Mouse (Mus musculus) brown adipose tissue, adult 24 weeks (tissue): ENCODE data around the gene Tbc1d14. TPM values are rescaled to one million over a fixed set of nuclear protein-coding genes. Genes with fewer than 3 reads are reported as not detected.

Source experiments
- H3K27ac ChIP-seq: fragments of 200-500 bp; replicated peaks from 2 replicates; pipeline ENCODE4 v1.5.1; 2012; ENCODE audit warnings: low read depth, mild to moderate bottlenecking, low read length
- H3K4me1 ChIP-seq: fragments of 200-500 bp; 2 replicates; pipeline ENCODE4 v1.6.1; 2012; ENCODE audit warnings: low read length, mixed read lengths; ENCODE audit not compliant: control insufficient read depth, insufficient read depth, insufficient read length
- H3K4me3 ChIP-seq: fragments of 200-500 bp; 2 replicates; pipeline ENCODE4 v1.5.1; 2012; ENCODE audit warnings: low read depth, mild to moderate bottlenecking, low read length, moderate library complexity; ENCODE audit not compliant: insufficient read depth
- polyA plus RNA-seq: library from polyadenylated mRNA; stranded (reverse); fragments of >200 nt; gene quantifications from 2 replicates; pipeline ENCODE4 v1.2.4, GENCODE M21; 2012; ENCODE audit not compliant: missing spikeins, insufficient read depth, insufficient read length

The Tbc1d14 gene
- polyA plus RNA-seq, 1 experiment, result 8.8 TPM

- Histone ChIP-seq H3K4me3 (no peak overlapping the region), H3K27ac (no peak overlapping the region), H3K4me1 (no peaks in the 10 kb centered on the region)
These were observed 134.2 kb downstream of the Tbc1d14 start for GRCm38 (mm10) chr5:36458926-36459325.

GRCm38 (mm10) chr5:36457706-36458105 lies 135.4 kb downstream of the Tbc1d14 start:
- no peak overlapping the region for H3K27ac ChIP-seq

GRCm38 (mm10) chr5:36452821-36453220 lies 140.3 kb downstream of the Tbc1d14 start:
- H3K4me1 ChIP-seq, result no peaks in the 10 kb centered on the region

More at GRCm38 (mm10) chr5:36457706-36458105, 135.4 kb downstream of the Tbc1d14 start:
- no peaks in the 10 kb centered on the region for H3K4me1 ChIP-seq
- no peak overlapping the region for H3K4me3 ChIP-seq

GRCm38 (mm10) chr5:36451872-36452389 lies 141.1 kb downstream of the Tbc1d14 start:
- Histone ChIP-seq H3K4me3 (no peak overlapping the region), H3K27ac (no peak overlapping the region), H3K4me1 (no peaks in the 10 kb centered on the region)

More at GRCm38 (mm10) chr5:36452821-36453220, 140.3 kb downstream of the Tbc1d14 start:
- H3K4me3 ChIP-seq, result no peak overlapping the region
- no peak overlapping the region for H3K27ac ChIP-seq

GRCm38 (mm10) chr5:36451119-36451518 lies 142.0 kb downstream of the Tbc1d14 start:
- no peaks in the 10 kb centered on the region for H3K4me1 ChIP-seq
- no peak overlapping the region for H3K4me3 ChIP-seq
- H3K27ac ChIP-seq, result no peak overlapping the region

GRCm38 (mm10) chr5:36449710-36450358 lies 143.2 kb downstream of the Tbc1d14 start:
- Histone ChIP-seq H3K4me3 (no peak overlapping the region), H3K27ac (no peak overlapping the region), H3K4me1 (no peaks in the 10 kb centered on the region)

GRCm38 (mm10) chr5:36447872-36448271 lies 145.2 kb downstream of the Tbc1d14 start:
- Histone ChIP-seq H3K27ac (no peak overlapping the region), H3K4me3 (no peak overlapping the region), H3K4me1 (no peaks in the 10 kb centered on the region)

- Histone ChIP-seq H3K27ac (no peak overlapping the region), H3K4me1 (no peaks in the 10 kb centered on the region), H3K4me3 (no peak overlapping the region)
These were observed 146.7 kb downstream of the Tbc1d14 start for GRCm38 (mm10) chr5:36446166-36446890.

- H3K27ac ChIP-seq, result no peak overlapping the region
- H3K4me1 ChIP-seq, result no peaks in the 10 kb centered on the region
- no peak overlapping the region for H3K4me3 ChIP-seq
These were observed 148.0 kb downstream of the Tbc1d14 start for GRCm38 (mm10) chr5:36445028-36445427.

- H3K4me3 ChIP-seq, result no peak overlapping the region
- no peaks in the 10 kb centered on the region for H3K4me1 ChIP-seq
- no peak overlapping the region for H3K27ac ChIP-seq
These were observed 148.5 kb downstream of the Tbc1d14 start for GRCm38 (mm10) chr5:36444611-36445010.

- H3K4me3 ChIP-seq, result no peak overlapping the region
- no peak overlapping the region for H3K27ac ChIP-seq
- H3K4me1 ChIP-seq, result no peaks in the 10 kb centered on the region
These were observed 152.3 kb downstream of the Tbc1d14 start for GRCm38 (mm10) chr5:36440741-36441140.

Other genes starting within 250 kb of the Tbc1d14 start
- gene Sorcs2, start 195.1 kb downstream of the Tbc1d14 start, polyA plus RNA-seq, result 24.9 and 28.5 TPM in 2 replicates
- 146 and 149 TPM in 2 replicates for gene Grpel1, start 128.3 kb downstream of the Tbc1d14 start, polyA plus RNA-seq
- 26.5 and 32.9 TPM in 2 replicates for gene Tada2b, start 109.0 kb downstream of the Tbc1d14 start, polyA plus RNA-seq
- gene Ccdc96, start 108.7 kb downstream of the Tbc1d14 start, polyA plus RNA-seq, result 0.33 and 0.48 TPM in 2 replicates
- gene D5Ertd579e, start 102.7 kb upstream of the Tbc1d14 start, polyA plus RNA-seq, result 62.7 and 65.5 TPM in 2 replicates
- gene Bloc1s4, start 155.4 kb upstream of the Tbc1d14 start, polyA plus RNA-seq, result 12.0 and 17.0 TPM in 2 replicates
- 235 and 311 TPM in 2 replicates for gene Mrfap1, start 203.5 kb upstream of the Tbc1d14 start, polyA plus RNA-seq
- gene Man2b2, start 237.4 kb upstream of the Tbc1d14 start, polyA plus RNA-seq, result 10.3 and 13.1 TPM in 2 replicates